Mouse (Mus musculus) embryonic facial prominence, embryonic 13.5 days (tissue): ENCODE data around the gene Ttll8. TPM values are rescaled to one million over a fixed set of nuclear protein-coding genes. Genes with fewer than 3 reads are reported as not detected.
A peak's percentile ranks its signal among the peaks of the same experiment; 100 is the strongest.

ENCODE experiments used
- ATAC-seq: fragments of 200-750 bp; cut with Nextera tagmentation; 2 replicates; pipeline ENCODE4 v1.8.0; 2017; ENCODE audit warnings: low read depth; ENCODE audit not compliant: insufficient number of reproducible peaks, insufficient read depth, low FRiP score, low TSS enrichment
- H3K27ac ChIP-seq: fragments of 300-500 bp; sonication (generic); 2 replicates; pipeline ENCODE4 v1.5.1; 2015; ENCODE audit warnings: moderate library complexity, mild to moderate bottlenecking, inconsistent platforms
- H3K27me3 ChIP-seq: fragments of 300-500 bp; sonication (generic); 2 replicates; pipeline ENCODE4 v1.6.1; 2015; ENCODE audit warnings: mild to moderate bottlenecking, inconsistent platforms
- H3K36me3 ChIP-seq: fragments of 300-500 bp; sonication (generic); 2 replicates; pipeline ENCODE4 v1.6.1; 2015; ENCODE audit warnings: mild to moderate bottlenecking, inconsistent platforms
- H3K4me1 ChIP-seq: fragments of 300-500 bp; sonication (generic); 2 replicates; pipeline ENCODE4 v1.6.1; 2015; ENCODE audit warnings: inconsistent platforms
- H3K4me2 ChIP-seq: fragments of 300-500 bp; sonication (generic); 2 replicates; pipeline ENCODE4 v1.6.1; 2015; ENCODE audit warnings: moderate library complexity, mild to moderate bottlenecking, inconsistent platforms
- H3K4me3 ChIP-seq: fragments of 300-500 bp; sonication (generic); 2 replicates; pipeline ENCODE4 v1.5.1; 2015; ENCODE audit warnings: mild to moderate bottlenecking, inconsistent platforms
- H3K9ac ChIP-seq: fragments of 300-500 bp; sonication (generic); 2 replicates; pipeline ENCODE4 v1.6.1; 2015; ENCODE audit warnings: mild to moderate bottlenecking, inconsistent platforms
- H3K9me3 ChIP-seq: fragments of 300-500 bp; sonication (generic); 2 replicates; pipeline ENCODE4 v1.6.1; 2016; ENCODE audit warnings: inconsistent platforms
- WGBS: fragments of 180-500 bp; shearing (Covaris S2); methylation state at CpG from one replicate; pipeline ENCODE4 v1.1.7; 2015; ENCODE audit warnings: mixed read lengths; 5-methylcytosine and 5-hydroxymethylcytosine counted together
- polyA plus RNA-seq: library from polyadenylated mRNA; unstranded; fragments of >200 nt; fragmentation: Nextera tagmentation; extraction: Ambion mirVana; gene quantifications from 2 replicates; pipeline ENCODE4 v1.2.1, GENCODE M21; 2015

Gene Ttll8
- polyA plus RNA-seq, 1 experiment from 2014 or later: not detected

DNA sequence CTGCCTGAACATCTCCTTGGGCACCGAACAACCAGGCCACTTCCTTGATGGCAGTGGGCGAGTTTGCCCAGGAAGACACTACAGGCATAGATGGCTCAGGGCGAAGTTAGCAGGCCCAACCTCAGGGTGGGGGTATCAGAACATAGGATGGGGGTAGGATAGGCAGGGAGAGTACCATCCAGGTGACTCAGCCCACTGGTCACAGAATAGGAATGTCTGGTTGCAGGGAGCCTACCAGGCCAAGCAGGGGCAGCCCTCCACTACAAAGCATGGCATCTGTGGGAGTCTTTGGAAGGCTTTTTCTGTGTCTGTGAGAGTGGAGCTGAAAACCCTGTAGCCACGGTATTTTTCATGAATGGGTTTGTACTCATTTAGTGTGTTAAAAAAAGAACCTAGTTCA, 3.3 kb upstream of the Ttll8 start:
- Histone ChIP-seq H3K27ac (no peak overlapping the region), H3K9ac (no peak overlapping the region), H3K4me1 (peaks cover 16% of the 10 kb centered on the region), H3K36me3 (no peaks in the 10 kb centered on the region), H3K4me3 (no peak overlapping the region), H3K9me3 (no peaks in the 10 kb centered on the region), H3K4me2 (no peak overlapping the region), H3K27me3 (peaks cover 45% of the 10 kb centered on the region)
- WGBS: 85% methylated on average over 4 of the region's 4 CpGs
- no peak for ATAC-seq

DNA sequence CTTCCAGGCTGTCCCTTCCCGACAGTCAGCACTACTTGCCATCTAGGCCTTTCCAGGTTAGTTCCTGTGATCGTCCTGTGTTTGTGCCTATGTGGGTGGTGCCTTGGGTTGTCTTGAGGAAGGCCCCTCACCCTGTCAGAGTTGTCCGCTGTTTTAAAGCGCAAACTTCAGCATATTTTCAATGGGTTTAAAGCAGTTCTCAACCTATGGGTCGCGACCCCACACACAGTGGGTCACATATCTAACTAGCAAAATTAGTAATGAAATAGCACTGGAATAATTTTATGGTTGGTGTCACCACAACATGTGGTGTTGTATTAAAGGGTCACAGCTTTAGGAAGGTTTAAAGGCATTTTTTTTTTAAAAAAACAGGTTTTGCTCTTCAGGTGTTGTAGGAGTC, 1.1 kb upstream of the Ttll8 start:
- no peak for ATAC-seq
- H3K9ac ChIP-seq: no peak overlapping the region
- peaks cover 46% of the 10 kb centered on the region for H3K27me3 ChIP-seq
- no peaks in the 10 kb centered on the region for H3K36me3 ChIP-seq
- peaks cover 16% of the 10 kb centered on the region for H3K4me1 ChIP-seq
- H3K27ac ChIP-seq: no peak overlapping the region
- H3K4me2 ChIP-seq: no peak overlapping the region
- no peak overlapping the region for H3K4me3 ChIP-seq
- WGBS: 83% methylated on average over 6 of the region's 6 CpGs
- H3K9me3 ChIP-seq: no peaks in the 10 kb centered on the region

DNA sequence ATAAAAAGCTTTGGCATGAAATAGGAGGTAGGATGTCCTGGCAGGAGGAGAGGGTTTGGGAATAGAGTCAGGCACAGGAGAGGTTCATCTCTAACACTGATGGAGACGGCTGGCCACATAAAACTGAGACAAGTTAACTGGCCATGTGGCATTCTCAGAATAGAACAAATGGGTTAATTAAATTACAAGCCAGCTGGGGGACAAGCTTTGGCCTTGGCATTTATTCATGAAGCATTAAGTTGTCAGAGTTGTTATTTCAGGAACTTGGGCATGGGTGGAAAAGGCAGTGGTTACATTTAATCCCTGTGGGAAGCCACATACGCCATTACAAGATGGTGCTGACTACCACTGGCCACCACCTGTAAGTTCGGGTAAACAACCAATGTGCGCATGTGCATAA, 3.0 kb downstream of the Ttll8 start:
- no peak for ATAC-seq
- H3K27ac ChIP-seq: no peak overlapping the region
- H3K4me2 ChIP-seq: no peak overlapping the region
- H3K9me3 ChIP-seq: no peaks in the 10 kb centered on the region
- no peak overlapping the region for H3K4me3 ChIP-seq
- no peak overlapping the region for H3K9ac ChIP-seq
- WGBS: 82% methylated on average over 4 of the region's 4 CpGs
- H3K27me3 ChIP-seq: peaks cover 35% of the 10 kb centered on the region
- H3K36me3 ChIP-seq: no peaks in the 10 kb centered on the region
- peaks cover 10% of the 10 kb centered on the region for H3K4me1 ChIP-seq

DNA sequence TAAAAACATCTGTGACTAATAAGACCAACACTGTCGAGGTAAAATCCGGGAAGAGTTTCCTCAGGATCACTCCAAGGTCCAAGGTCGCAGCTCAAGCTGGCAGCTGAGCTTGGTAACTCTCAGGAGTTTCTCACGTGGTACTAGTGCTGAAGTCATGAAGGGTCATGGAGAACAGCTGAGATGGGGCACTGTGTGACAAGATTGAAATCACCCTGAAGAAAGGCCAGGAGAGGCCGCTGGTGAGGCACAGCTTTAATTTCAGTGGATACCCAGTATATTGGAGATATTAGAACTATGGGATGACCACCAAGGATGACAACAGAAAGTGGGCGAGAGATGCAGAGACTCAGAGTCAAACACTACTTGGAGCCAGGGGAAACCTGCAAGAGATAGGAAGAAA, 7.4 kb downstream of the Ttll8 start:
- Histone ChIP-seq H3K4me2 (no peak overlapping the region), H3K4me3 (no peak overlapping the region), H3K4me1 (no peaks in the 10 kb centered on the region), H3K9me3 (no peaks in the 10 kb centered on the region), H3K36me3 (no peaks in the 10 kb centered on the region), H3K27ac (no peak overlapping the region), H3K9ac (no peak overlapping the region), H3K27me3 (no peaks in the 10 kb centered on the region)
- no peak for ATAC-seq
- WGBS: 31% methylated on average over 6 of the region's 6 CpGs

DNA sequence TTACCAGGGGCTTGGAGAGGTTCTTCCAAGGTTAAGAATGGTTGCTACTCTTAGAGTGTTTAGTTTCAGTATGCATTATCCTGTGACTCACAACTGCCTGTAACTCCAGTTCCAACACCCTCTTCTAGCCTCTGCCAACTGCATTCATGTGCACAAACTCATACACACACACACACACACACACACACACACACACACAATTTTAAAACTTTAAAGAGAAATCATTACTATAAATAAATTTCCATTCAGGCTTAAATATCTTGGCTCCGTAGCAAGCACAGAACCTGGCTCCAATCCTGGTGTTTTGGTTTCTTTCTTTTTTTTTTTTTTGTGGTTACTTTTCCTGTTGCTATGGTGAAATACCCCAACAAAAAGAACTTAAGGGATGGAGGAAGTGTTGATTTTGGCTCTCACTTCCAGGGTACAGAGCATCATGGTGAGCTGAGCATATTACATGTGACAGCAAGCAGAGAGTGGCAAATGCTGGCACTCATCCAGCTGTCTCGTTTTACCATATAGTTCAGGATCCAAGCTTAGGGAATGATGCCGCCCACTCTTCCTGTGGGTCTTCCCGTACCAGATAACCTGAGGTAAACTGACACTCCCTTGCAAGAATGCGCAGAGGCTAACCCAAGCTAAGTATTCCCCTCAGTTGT, 10.2 kb downstream of the Ttll8 start:
- H3K9me3 ChIP-seq: no peaks in the 10 kb centered on the region
- no peaks in the 10 kb centered on the region for H3K4me1 ChIP-seq
- H3K4me2 ChIP-seq: no peak overlapping the region
- no peaks in the 10 kb centered on the region for H3K27me3 ChIP-seq
- H3K4me3 ChIP-seq: no peak overlapping the region
- WGBS: 64% methylated on average over 5 of the region's 5 CpGs
- H3K9ac ChIP-seq: no peak overlapping the region
- H3K36me3 ChIP-seq: no peaks in the 10 kb centered on the region
- no peak overlapping the region for H3K27ac ChIP-seq
- ATAC-seq: no peak

DNA sequence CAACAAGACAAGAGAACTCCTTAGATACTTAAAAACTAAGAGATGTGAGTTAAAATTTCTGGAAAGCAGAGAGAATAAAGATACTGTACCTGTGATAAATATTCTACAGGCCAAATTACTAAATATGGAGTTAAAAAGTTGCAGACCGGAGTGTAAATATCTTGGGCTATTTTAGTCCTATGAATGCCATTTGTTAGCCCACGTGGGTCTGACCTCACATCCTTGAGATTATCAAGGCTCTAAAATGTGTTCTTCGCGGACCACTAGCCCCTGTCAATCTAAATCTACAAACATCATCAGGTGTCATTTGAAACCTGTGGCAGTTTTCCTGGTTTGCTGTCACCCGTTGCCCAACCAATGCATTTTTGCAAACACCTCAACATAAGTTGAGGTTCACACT, 11.4 kb downstream of the Ttll8 start:
- ATAC-seq: no peak
- no peaks in the 10 kb centered on the region for H3K36me3 ChIP-seq
- WGBS: 70% methylated on average over 5 of the region's 5 CpGs

DNA sequence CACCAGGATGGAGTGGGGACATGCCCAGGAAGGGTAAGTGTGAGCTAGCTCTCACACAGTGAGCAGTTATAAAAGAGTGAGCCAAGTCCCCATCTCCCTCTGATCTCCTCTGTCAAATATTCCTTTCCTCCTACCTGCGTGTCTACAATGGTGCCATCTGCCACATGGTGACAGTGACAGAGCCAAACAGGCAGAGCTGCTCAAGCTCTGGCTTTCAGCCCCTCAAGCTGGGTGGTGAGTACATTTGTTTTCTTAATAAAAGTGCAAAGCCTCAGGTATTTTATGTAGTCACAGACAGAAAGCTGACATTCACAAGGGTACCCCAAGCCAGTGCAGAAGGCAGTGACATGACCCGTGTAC, 16.9 kb downstream of the Ttll8 start:
- no peak for ATAC-seq
- Histone ChIP-seq H3K36me3 (no peaks in the 10 kb centered on the region), H3K27ac (no peak overlapping the region), H3K9ac (no peak overlapping the region), H3K4me2 (no peak overlapping the region), H3K27me3 (no peaks in the 10 kb centered on the region), H3K9me3 (no peaks in the 10 kb centered on the region), H3K4me1 (no peaks in the 10 kb centered on the region), H3K4me3 (no peak overlapping the region)
- WGBS: 72% methylated on average over 2 of the region's 2 CpGs

More for the DNA sequence above, 11.4 kb downstream of the Ttll8 start:
- H3K9ac ChIP-seq: no peak overlapping the region
- no peaks in the 10 kb centered on the region for H3K27me3 ChIP-seq
- H3K4me1 ChIP-seq: no peaks in the 10 kb centered on the region
- no peak overlapping the region for H3K4me3 ChIP-seq
- H3K4me2 ChIP-seq: no peak overlapping the region
- H3K9me3 ChIP-seq: no peaks in the 10 kb centered on the region
- no peak overlapping the region for H3K27ac ChIP-seq

DNA sequence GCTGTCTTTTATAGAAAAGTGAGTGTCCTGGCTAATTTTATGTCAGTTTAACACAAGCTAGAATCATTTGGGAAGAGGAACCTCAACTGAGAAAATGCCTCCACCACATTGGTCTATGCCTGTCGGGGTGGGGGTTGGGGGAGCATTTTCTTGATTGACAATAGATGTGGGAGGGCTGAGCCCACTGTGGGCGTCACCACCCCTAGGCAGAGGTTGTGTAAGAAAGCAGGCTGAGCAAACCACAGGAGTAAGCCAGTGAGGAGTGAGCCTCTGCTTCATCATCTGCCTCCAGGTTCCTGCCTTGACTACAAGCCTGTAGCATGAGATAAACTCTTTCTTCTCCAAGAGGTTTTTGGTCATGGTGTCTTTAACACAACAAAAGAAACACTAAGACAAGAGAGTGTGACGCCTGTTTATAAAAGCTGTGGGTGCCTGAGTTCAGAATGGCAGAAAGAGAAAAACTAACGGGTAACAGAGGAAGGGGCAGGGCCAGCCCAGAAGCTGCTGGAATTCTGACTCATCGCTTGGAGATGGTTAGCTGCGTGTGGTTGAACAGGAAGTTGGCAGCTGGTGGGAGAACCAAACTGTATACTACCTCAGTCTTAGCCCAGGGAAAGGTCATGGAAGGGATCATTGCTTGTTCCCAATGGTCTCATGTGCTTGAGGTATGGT, 17.5 kb downstream of the Ttll8 start:
- no peaks in the 10 kb centered on the region for H3K9me3 ChIP-seq
- no peak overlapping the region for H3K9ac ChIP-seq
- no peak overlapping the region for H3K4me2 ChIP-seq
- H3K27ac ChIP-seq: no peak overlapping the region
- no peaks in the 10 kb centered on the region for H3K27me3 ChIP-seq
- 70% methylated on average over 6 of the region's 6 CpGs for WGBS
- H3K4me1 ChIP-seq: no peaks in the 10 kb centered on the region
- no peaks in the 10 kb centered on the region for H3K36me3 ChIP-seq
- no peak overlapping the region for H3K4me3 ChIP-seq
- ATAC-seq: no peak

DNA sequence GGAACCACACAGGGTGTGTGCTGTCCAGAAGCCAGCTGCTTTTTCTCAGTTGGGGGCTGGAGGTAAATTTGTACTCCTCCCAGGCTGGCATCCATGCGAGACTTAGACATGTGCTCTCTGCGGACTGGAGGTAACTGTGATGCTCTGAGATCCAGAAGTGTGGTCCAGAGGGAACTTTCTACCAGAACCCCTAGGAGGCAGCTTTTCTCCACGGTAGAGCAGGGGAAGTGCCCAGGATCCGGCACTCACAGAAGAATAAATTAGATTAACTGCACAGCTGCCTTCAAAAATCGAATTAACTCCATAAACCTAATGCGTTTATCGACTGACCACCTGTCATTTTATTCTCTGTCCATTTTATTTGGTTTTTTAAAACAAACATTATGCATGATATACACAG, 20.1 kb downstream of the Ttll8 start:
- Histone ChIP-seq H3K27me3 (no peaks in the 10 kb centered on the region), H3K36me3 (no peaks in the 10 kb centered on the region), H3K9ac (no peak overlapping the region), H3K4me1 (no peaks in the 10 kb centered on the region), H3K27ac (no peak overlapping the region), H3K4me2 (no peak overlapping the region), H3K4me3 (no peak overlapping the region), H3K9me3 (no peaks in the 10 kb centered on the region)
- WGBS: 40% methylated on average over 7 of the region's 7 CpGs
- ATAC-seq: no peak

DNA sequence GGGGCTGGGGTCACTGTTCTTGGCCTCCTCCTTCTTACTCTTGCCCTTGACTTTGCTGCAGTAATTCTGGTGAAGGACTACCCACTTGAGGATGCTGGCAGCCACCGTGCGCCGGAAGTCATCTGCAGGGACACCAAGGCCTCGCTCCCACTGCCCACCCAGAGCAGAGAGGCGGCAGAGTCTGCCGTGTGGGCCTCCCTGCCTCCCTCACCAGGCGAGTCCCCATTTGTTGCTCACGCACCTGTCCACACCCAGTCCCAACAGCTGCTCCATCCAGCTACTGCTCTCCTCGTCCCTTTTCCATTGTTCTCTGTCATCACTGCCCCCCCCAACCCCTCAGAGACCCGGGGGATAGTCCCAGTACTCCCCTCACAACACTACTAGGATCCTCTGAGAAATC, 21.6 kb downstream of the Ttll8 start:
- Histone ChIP-seq H3K9ac (no peak overlapping the region), H3K27me3 (no peaks in the 10 kb centered on the region), H3K4me1 (no peaks in the 10 kb centered on the region), H3K27ac (no peak overlapping the region), H3K36me3 (no peaks in the 10 kb centered on the region), H3K4me3 (no peak overlapping the region), H3K4me2 (no peak overlapping the region), H3K9me3 (no peaks in the 10 kb centered on the region)
- WGBS: 86% methylated on average over 10 of the region's 10 CpGs
- no peak for ATAC-seq

DNA sequence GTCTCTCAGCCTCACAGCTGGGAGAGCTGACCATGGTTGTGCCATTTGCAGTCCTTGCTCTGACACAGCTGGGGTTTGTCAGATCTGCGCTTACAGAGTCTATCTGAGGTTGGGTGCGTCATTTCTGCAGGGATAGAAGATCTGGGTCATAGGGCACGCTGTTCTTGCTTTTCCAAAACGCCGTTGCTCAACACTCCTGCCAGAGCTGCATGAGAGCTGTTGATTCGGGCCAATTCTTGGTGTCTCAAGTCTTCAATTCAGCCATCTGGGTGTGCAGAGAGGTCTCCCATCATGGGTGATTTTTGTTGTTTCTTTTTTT, 32.3 kb downstream of the Ttll8 start:
- H3K4me1 ChIP-seq: no peaks in the 10 kb centered on the region
- no peak for ATAC-seq
- H3K4me3 ChIP-seq: no peak overlapping the region
- no peak overlapping the region for H3K4me2 ChIP-seq
- H3K27me3 ChIP-seq: no peaks in the 10 kb centered on the region; the same call in 1 of the 2 replicates
- no peak overlapping the region for H3K9ac ChIP-seq
- H3K27ac ChIP-seq: no peak overlapping the region
- H3K36me3 ChIP-seq: no peaks in the 10 kb centered on the region
- WGBS: 68% methylated on average over 6 of the region's 6 CpGs
- no peaks in the 10 kb centered on the region for H3K9me3 ChIP-seq

DNA sequence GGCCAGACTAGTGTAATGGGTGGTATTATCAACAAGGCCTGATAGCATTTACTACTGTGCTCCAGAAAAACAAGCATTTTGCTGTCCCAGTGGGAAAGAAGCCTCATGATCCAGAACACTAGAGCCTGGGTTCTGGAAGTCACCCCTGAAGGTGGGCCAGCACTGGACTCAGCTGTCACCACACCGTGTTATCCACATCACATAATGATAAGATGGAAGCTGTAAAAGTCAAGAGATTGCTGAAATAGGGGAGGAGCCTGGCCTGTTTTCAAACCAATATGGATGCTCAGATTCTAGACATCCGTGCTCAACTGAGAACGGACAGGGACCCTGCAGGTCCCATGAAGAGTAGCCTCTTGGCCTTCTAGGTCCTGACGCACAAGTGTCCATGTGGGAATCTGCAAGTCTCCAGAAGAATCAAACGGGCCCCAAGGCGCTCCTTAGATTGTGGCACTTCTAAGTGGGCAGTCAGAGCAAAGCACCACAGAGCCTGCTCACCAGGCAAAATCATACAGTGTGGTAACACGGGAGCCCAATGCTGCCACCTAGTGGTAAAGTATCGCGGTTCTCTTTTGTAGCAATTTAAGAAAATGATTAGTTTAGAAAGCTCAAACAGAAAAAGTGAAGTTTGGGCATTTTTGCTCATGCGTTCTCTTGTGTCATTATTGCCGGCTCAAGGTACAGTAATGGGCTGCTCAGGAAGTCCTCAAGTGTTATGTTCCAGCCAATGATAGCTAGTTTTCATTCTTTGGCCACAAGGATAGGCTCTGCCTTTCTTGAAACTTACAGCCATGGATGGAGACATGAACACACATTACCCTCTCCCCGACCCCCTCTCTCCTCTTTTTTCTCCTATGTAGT, 32.9 kb downstream of the Ttll8 start:
- Histone ChIP-seq H3K4me3 (no peak overlapping the region), H3K27ac (no peak overlapping the region), H3K9me3 (no peaks in the 10 kb centered on the region), H3K4me1 (no peaks in the 10 kb centered on the region), H3K36me3 (no peaks in the 10 kb centered on the region), H3K27me3 (no peaks in the 10 kb centered on the region; the same call in 1 of the 2 replicates), H3K9ac (no peak overlapping the region), H3K4me2 (peak overlapping the region; percentile 34)
- ATAC-seq: peak; percentile 70; the same call in 1 of the 2 replicates
- 24% methylated on average over 12 of the region's 12 CpGs for WGBS
